Mouse (Mus musculus): ENCODE data around the gene Strap. TPM values are rescaled to one million over a fixed set of nuclear protein-coding genes. Genes with fewer than 3 reads are reported as not detected.

Gene Strap
- polyA plus RNA-seq, 1 experiment from 2014 or later, result 193 TPM

GRCm38 (mm10) chr6:137783899-137784637, 49.2 kb downstream of the Strap start:
- ATAC-seq (ENCODE audit: insufficient read depth), result no peak
- no peak for TF ChIP-seq CTCF (IDR thresholded peaks at IDR 0.05; ENCODE audit: low read depth)
- DNase-seq, result no peak
- H3K9ac ChIP-seq, result no peak overlapping the region
- no peaks in the 10 kb centered on the region for H3K4me1 ChIP-seq (ENCODE audit: insufficient read depth)
- 81% methylated on average over 7 of the region's 7 CpGs for WGBS
- no peaks in the 10 kb centered on the region for H3K27me3 ChIP-seq (ENCODE audit: insufficient read depth, low read length)
- H3K9me3 ChIP-seq (ENCODE audit: low read depth, low read length), result no peaks in the 10 kb centered on the region
- H3K27ac ChIP-seq (ENCODE audit: low read depth), result no peak overlapping the region
- no peak overlapping the region for H3K4me2 ChIP-seq
- no peaks in the 10 kb centered on the region for H3K36me3 ChIP-seq (ENCODE audit: insufficient read depth)
- no peak overlapping the region for H3K4me3 ChIP-seq (ENCODE audit: low read depth, low read length)

GRCm38 (mm10) chr6:137788976-137789590, 54.2 kb downstream of the Strap start:
- H3K4me1 ChIP-seq (ENCODE audit: insufficient read depth), result no peaks in the 10 kb centered on the region
- ATAC-seq (ENCODE audit: insufficient read depth) (no peak), DNase-seq (no peak)
- no peaks in the 10 kb centered on the region for H3K27me3 ChIP-seq (ENCODE audit: insufficient read depth, low read length)
- WGBS, result 48% methylated on average over 9 of the region's 9 CpGs
- H3K4me3 ChIP-seq (ENCODE audit: low read depth, low read length), result no peak overlapping the region
- TF ChIP-seq CTCF (IDR thresholded peaks at IDR 0.05; ENCODE audit: low read depth), result no peak
- no peak overlapping the region for H3K27ac ChIP-seq (ENCODE audit: low read depth)
- H3K9me3 ChIP-seq (ENCODE audit: low read depth, low read length), result no peaks in the 10 kb centered on the region
- H3K4me2 ChIP-seq, result no peak overlapping the region
- no peak overlapping the region for H3K9ac ChIP-seq
- no peaks in the 10 kb centered on the region for H3K36me3 ChIP-seq (ENCODE audit: insufficient read depth)

- no peak for TF ChIP-seq CTCF (IDR thresholded peaks at IDR 0.05; ENCODE audit: low read depth)
- 44% methylated on average over 2 of the region's 2 CpGs for WGBS
- ATAC-seq (ENCODE audit: insufficient read depth) (no peak), DNase-seq (no peak)
- Histone ChIP-seq H3K4me3 (ENCODE audit: low read depth, low read length) (no peak overlapping the region), H3K4me1 (ENCODE audit: insufficient read depth) (no peaks in the 10 kb centered on the region), H3K27ac (ENCODE audit: low read depth) (no peak overlapping the region), H3K9ac (no peak overlapping the region), H3K36me3 (ENCODE audit: insufficient read depth) (no peaks in the 10 kb centered on the region), H3K27me3 (ENCODE audit: insufficient read depth, low read length) (no peaks in the 10 kb centered on the region), H3K9me3 (ENCODE audit: low read depth, low read length) (no peaks in the 10 kb centered on the region), H3K4me2 (no peak overlapping the region)
Observed at GRCm38 (mm10) chr6:137789658-137790057, 54.8 kb downstream of the Strap start.

- Histone ChIP-seq H3K4me2 (no peak overlapping the region), H3K9me3 (ENCODE audit: low read depth, low read length) (no peaks in the 10 kb centered on the region; the same call in 1 of the 2 replicates), H3K27me3 (ENCODE audit: insufficient read depth, low read length) (no peaks in the 10 kb centered on the region), H3K9ac (no peak overlapping the region), H3K4me3 (ENCODE audit: low read depth, low read length) (no peak overlapping the region), H3K36me3 (ENCODE audit: insufficient read depth) (peaks cover 3% of the 10 kb centered on the region; the same call in 1 of the 2 replicates), H3K27ac (ENCODE audit: low read depth) (no peak overlapping the region), H3K4me1 (ENCODE audit: insufficient read depth) (no peaks in the 10 kb centered on the region)
- 33% methylated on average over 2 of the region's 2 CpGs for WGBS
- DNase-seq (no peak), ATAC-seq (ENCODE audit: insufficient read depth) (no peak)
- no peak for TF ChIP-seq CTCF (IDR thresholded peaks at IDR 0.05; ENCODE audit: low read depth)
Observed at GRCm38 (mm10) chr6:137795494-137795893, 60.6 kb downstream of the Strap start.

- no peaks in the 10 kb centered on the region for H3K4me1 ChIP-seq (ENCODE audit: insufficient read depth)
- peak; percentile 75 for TF ChIP-seq CTCF (IDR thresholded peaks at IDR 0.05; ENCODE audit: low read depth)
- H3K27ac ChIP-seq (ENCODE audit: low read depth), result no peak overlapping the region
- H3K9ac ChIP-seq, result no peak overlapping the region
- peaks cover 6% of the 10 kb centered on the region; the same call in 1 of the 2 replicates for H3K36me3 ChIP-seq (ENCODE audit: insufficient read depth)
- no peak overlapping the region for H3K4me3 ChIP-seq (ENCODE audit: low read depth, low read length)
- no peaks in the 10 kb centered on the region for H3K27me3 ChIP-seq (ENCODE audit: insufficient read depth, low read length)
- DNase-seq (peak; percentile 81), ATAC-seq (ENCODE audit: insufficient read depth) (peak; percentile 35)
- H3K9me3 ChIP-seq (ENCODE audit: low read depth, low read length), result peaks cover 4% of the 10 kb centered on the region; the same call in 1 of the 2 replicates
- H3K4me2 ChIP-seq, result no peak overlapping the region
- 66% methylated on average over 29 of the region's 29 CpGs for WGBS
Observed at GRCm38 (mm10) chr6:137796596-137797567, 62.0 kb downstream of the Strap start.

GRCm38 (mm10) chr6:137799253-137799652, 64.4 kb downstream of the Strap start:
- Histone ChIP-seq H3K9ac (no peak overlapping the region), H3K27me3 (ENCODE audit: insufficient read depth, low read length) (no peaks in the 10 kb centered on the region), H3K36me3 (ENCODE audit: insufficient read depth) (peaks cover 6% of the 10 kb centered on the region; the same call in 1 of the 2 replicates), H3K4me1 (ENCODE audit: insufficient read depth) (no peaks in the 10 kb centered on the region), H3K27ac (ENCODE audit: low read depth) (no peak overlapping the region), H3K4me2 (no peak overlapping the region), H3K9me3 (ENCODE audit: low read depth, low read length) (peaks cover 4% of the 10 kb centered on the region; the same call in 1 of the 2 replicates), H3K4me3 (ENCODE audit: low read depth, low read length) (no peak overlapping the region)
- DNase-seq (peak; percentile 44), ATAC-seq (ENCODE audit: insufficient read depth) (no peak)
- no peak for TF ChIP-seq CTCF (IDR thresholded peaks at IDR 0.05; ENCODE audit: low read depth)
- 58% methylated on average over 9 of the region's 9 CpGs for WGBS

Other genes starting within 250 kb of the Strap start
- 24.5 and 26.7 TPM in 2 replicates for gene Eps8, start 80.2 kb upstream of the Strap start, polyA plus RNA-seq (2014; fragmentation: Nextera tagmentation; extraction: Ambion mirVana)
- gene Dera, start 19.5 kb downstream of the Strap start, polyA plus RNA-seq (2014; fragmentation: Nextera tagmentation; extraction: Ambion mirVana), result 62.0 and 64.2 TPM in 2 replicates

All from lung, embryonic 14.5 days (tissue).